Mouse (Mus musculus) liver, postnatal 0 days (tissue): ENCODE results near the gene Gucy2c.

Source experiments
- CTCF ChIP-seq: sonication (generic); IDR thresholded peaks from 2 replicates; pipeline ENCODE4 v1.5.1; 2016; ENCODE audit warnings: antibody characterized with exemption, low read depth
- EP300 ChIP-seq: IDR thresholded peaks from 2 replicates; pipeline ENCODE4 v1.6.1; 2016; ENCODE audit warnings: antibody characterized with exemption, low read depth, mild to moderate bottlenecking

DNA sequence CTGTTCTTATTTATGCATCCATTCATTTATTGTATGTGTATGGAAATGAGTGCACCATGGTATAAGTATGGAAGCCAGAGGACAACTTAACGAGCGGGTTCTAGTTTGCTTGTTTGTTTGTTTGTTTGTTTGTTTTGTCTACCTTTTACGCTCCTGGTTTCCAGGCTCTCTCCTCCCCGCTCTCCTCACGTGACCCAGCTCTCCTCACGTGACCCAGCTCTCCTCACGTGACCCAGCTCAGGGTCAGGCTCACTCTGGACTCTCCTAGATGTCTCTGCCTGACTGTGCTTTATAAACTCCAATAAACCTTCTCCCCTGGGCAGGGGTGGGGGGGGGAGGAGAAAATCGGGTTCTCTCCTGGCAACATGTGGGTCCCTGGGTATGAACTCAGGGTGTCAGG lies 130.9 kb downstream of the Gucy2c start:
- TF ChIP-seq CTCF, result no peak
- TF ChIP-seq EP300, result no peak
